Mouse (Mus musculus) c-Kit-positive CD71-positive TER-119-negative erythroid progenitor cells, embryonic 14.5 days (primary cell): ENCODE measurements around the gene Serpinc1.
A peak's percentile ranks its signal among the peaks of the same experiment; 100 is the strongest.
"Not testable (repeated sequence)": the region's sequence is repeated elsewhere in the genome, so short reads cannot be mapped to it uniquely, and the experiment has no call there.

Experiments
- DNase-seq: peaks from one replicate; pipeline ENCODE4 v3.0.0-alpha.2; 2013; ENCODE audit warnings: low read depth

The Serpinc1 gene

GRCm38 (mm10) chr1:161020051-161020450 lies 41.7 kb downstream of the Serpinc1 start:
- no peak for DNase-seq

- no peak for DNase-seq
These were observed 47.2 kb downstream of the Serpinc1 start for GRCm38 (mm10) chr1:161025410-161026210.

- DNase-seq = no peak
These were observed 48.8 kb downstream of the Serpinc1 start for GRCm38 (mm10) chr1:161027196-161027595.

- DNase-seq = not testable (repeated sequence)
These were observed 50.0 kb downstream of the Serpinc1 start for GRCm38 (mm10) chr1:161028427-161028826.

- no peak for DNase-seq
These were observed 51.7 kb downstream of the Serpinc1 start for GRCm38 (mm10) chr1:161030058-161030457.

GRCm38 (mm10) chr1:161031881-161032280 lies 53.5 kb downstream of the Serpinc1 start:
- DNase-seq = no peak

GRCm38 (mm10) chr1:161032345-161032744 lies 54.0 kb downstream of the Serpinc1 start:
- DNase-seq = no peak

GRCm38 (mm10) chr1:161033856-161034434 lies 55.6 kb downstream of the Serpinc1 start:
- no peak for DNase-seq

- peak; percentile 99 for DNase-seq
These were observed 56.3 kb downstream of the Serpinc1 start, which contains the start of gene Zbtb37 for GRCm38 (mm10) chr1:161034435-161035280. Gene Zbtb37 (minus strand): TSS chr1:161034849.

- no peak for DNase-seq
These were observed 56.9 kb downstream of the Serpinc1 start for GRCm38 (mm10) chr1:161035281-161035785.

- DNase-seq = no peak
These were observed 57.5 kb downstream of the Serpinc1 start for GRCm38 (mm10) chr1:161035786-161036404.

GRCm38 (mm10) chr1:161036411-161036841 lies 58.0 kb downstream of the Serpinc1 start:
- no peak for DNase-seq

- DNase-seq = no peak
These were observed 58.6 kb downstream of the Serpinc1 start for GRCm38 (mm10) chr1:161037026-161037425.

GRCm38 (mm10) chr1:161037599-161037998 lies 59.2 kb downstream of the Serpinc1 start:
- no peak for DNase-seq

GRCm38 (mm10) chr1:161038004-161038403 lies 59.6 kb downstream of the Serpinc1 start:
- no peak for DNase-seq

GRCm38 (mm10) chr1:161038968-161039721 lies 60.8 kb downstream of the Serpinc1 start:
- no peak for DNase-seq

GRCm38 (mm10) chr1:161039741-161040425 lies 61.5 kb downstream of the Serpinc1 start:
- no peak for DNase-seq

- no peak for DNase-seq
These were observed 62.0 kb downstream of the Serpinc1 start for GRCm38 (mm10) chr1:161040426-161040770.

GRCm38 (mm10) chr1:161040855-161041254 lies 62.5 kb downstream of the Serpinc1 start:
- DNase-seq = no peak

- DNase-seq = no peak
These were observed 63.1 kb downstream of the Serpinc1 start for GRCm38 (mm10) chr1:161041261-161042020.
